Mouse (Mus musculus): ENCODE data around the gene Rps2.

DNA sequence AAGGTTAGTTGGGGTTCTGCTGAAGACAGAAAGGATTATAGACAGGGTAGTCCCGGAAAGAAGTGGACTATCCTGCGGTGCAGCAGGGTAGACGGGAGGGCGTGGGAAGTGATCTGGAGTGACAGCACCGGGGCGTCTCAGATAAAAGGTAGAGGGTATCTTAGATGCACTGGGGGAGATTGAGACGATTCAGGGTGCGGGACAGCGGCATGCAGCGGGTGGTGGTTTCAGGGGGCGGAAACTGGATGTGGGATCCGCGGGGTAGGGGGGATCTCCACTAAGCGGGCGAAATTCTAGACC is 5.9 kb downstream of the Rps2 start:
- no peak for TF ChIP-seq CTCF (conservative IDR thresholded peaks at IDR 0.05; ENCODE audit: low read length)
- TF ChIP-seq NANOG (IDR thresholded peaks at IDR 0.05; ENCODE audit: borderline replicate concordance, low read length) = no peak
- TF ChIP-seq POU5F1 (IDR thresholded peaks at IDR 0.05; ENCODE audit: borderline replicate concordance, low read length) = no peak

Measured in E14TG2a.4 (cell line).